Mouse (Mus musculus) forebrain, embryonic 16.5 days (tissue): ENCODE results near the gene Icam1. TPM values are rescaled to one million over a fixed set of nuclear protein-coding genes. Genes with fewer than 3 reads are reported as not detected.

ENCODE experiments used
- ATAC-seq: fragments of 200-750 bp; cut with Nextera tagmentation; 2 replicates; pipeline ENCODE4 v1.8.0; 2017; ENCODE audit warnings: mild to moderate bottlenecking, moderate library complexity
- H3K27ac ChIP-seq: fragments of 300-500 bp; sonication (generic); 2 replicates; pipeline ENCODE4 v1.5.1; 2014; ENCODE audit warnings: low read length, control low read depth
- H3K27me3 ChIP-seq: fragments of 300-500 bp; sonication (generic); replicated peaks from 2 replicates; pipeline ENCODE4 v1.6.1; 2014; ENCODE audit warnings: low read length; ENCODE audit not compliant: control insufficient read depth, insufficient read depth
- H3K36me3 ChIP-seq: fragments of 300-500 bp; sonication (generic); 2 replicates; pipeline ENCODE4 v1.6.1; 2014; ENCODE audit not compliant: control insufficient read depth, insufficient read depth
- H3K4me1 ChIP-seq: fragments of 300-500 bp; sonication (generic); replicated peaks from 2 replicates; pipeline ENCODE4 v1.6.1; 2014; ENCODE audit warnings: low read length; ENCODE audit not compliant: control insufficient read depth, insufficient read depth
- H3K4me2 ChIP-seq: fragments of 300-500 bp; sonication (generic); 2 replicates; pipeline ENCODE4 v1.6.1; 2014; ENCODE audit warnings: mild to moderate bottlenecking, low read length, control low read depth
- H3K4me3 ChIP-seq: fragments of 300-500 bp; sonication (generic); replicated peaks from 2 replicates; pipeline ENCODE4 v1.5.1; 2014; ENCODE audit warnings: mild to moderate bottlenecking, low read length, control low read depth
- H3K9ac ChIP-seq: fragments of 300-500 bp; sonication (generic); replicated peaks from 2 replicates; pipeline ENCODE4 v1.6.1; 2014; ENCODE audit warnings: low read depth, low read length, control low read depth
- H3K9me3 ChIP-seq: fragments of 300-500 bp; sonication (generic); 2 replicates; pipeline ENCODE4 v1.6.1; 2016; ENCODE audit warnings: low read length; ENCODE audit not compliant: control insufficient read depth
- WGBS: fragments of 180-500 bp; shearing (Covaris S2); extraction: QIAGEN DNeasy Blood & Tissue Kit; methylation state at CpG from one replicate; pipeline ENCODE4 v1.1.7; 2014; 5-methylcytosine and 5-hydroxymethylcytosine counted together
- polyA plus RNA-seq: library from polyadenylated mRNA; unstranded; fragments of >200 nt; fragmentation: Nextera tagmentation; extraction: Ambion mirVana; gene quantifications from 2 replicates; pipeline ENCODE4 v1.2.1, GENCODE M21; 2015

Icam1 gene
- polyA plus RNA-seq, result 3.3 and 4.5 TPM in 2 replicates

GRCm38 (mm10) chr9:21015571-21016130 lies at the start of gene Icam1:
TSS of gene Icam1 (plus strand) at chr9:21015985.
- Histone ChIP-seq H3K27ac (no peak within 1 kb of the TSS), H3K4me2 (peak within 1 kb of the TSS; percentile 33), H3K27me3 (peaks cover 32% of the 10 kb centered on the region), H3K4me3 (peak within 1 kb of the TSS; percentile 19), H3K36me3 (no peaks in the 10 kb centered on the region), H3K9me3 (no peaks in the 10 kb centered on the region), H3K9ac (no peak within 1 kb of the TSS), H3K4me1 (peaks cover 5% of the 10 kb centered on the region; the same call in 1 of the 2 replicates)
- ATAC-seq, result no peak
- WGBS, result under 1% methylated on average over 30 of the region's 30 CpGs

- H3K4me2 ChIP-seq, result no peak overlapping the region
- 80% methylated on average over 3 of the region's 3 CpGs for WGBS
These were observed 49.8 kb upstream of the Icam1 start for GRCm38 (mm10) chr9:20966008-20966407.

GRCm38 (mm10) chr9:20966747-20967146 lies 49.0 kb upstream of the Icam1 start:
- H3K27ac ChIP-seq, result no peak overlapping the region

More at GRCm38 (mm10) chr9:20966008-20966407, 49.8 kb upstream of the Icam1 start:
- Histone ChIP-seq H3K4me1 (no peaks in the 10 kb centered on the region), H3K27me3 (no peaks in the 10 kb centered on the region), H3K4me3 (no peak overlapping the region), H3K36me3 (no peaks in the 10 kb centered on the region), H3K9me3 (no peaks in the 10 kb centered on the region), H3K27ac (no peak overlapping the region), H3K9ac (no peak overlapping the region)
- ATAC-seq, result no peak

GRCm38 (mm10) chr9:20971751-20972140 lies 44.0 kb upstream of the Icam1 start:
- Histone ChIP-seq H3K36me3 (no peaks in the 10 kb centered on the region), H3K4me1 (peaks cover 21% of the 10 kb centered on the region), H3K27ac (no peak overlapping the region), H3K9ac (no peak overlapping the region), H3K9me3 (no peaks in the 10 kb centered on the region), H3K4me3 (no peak overlapping the region), H3K27me3 (no peaks in the 10 kb centered on the region), H3K4me2 (no peak overlapping the region)
- WGBS, result 84% methylated on average over 7 of the region's 7 CpGs
- no peak for ATAC-seq

More at GRCm38 (mm10) chr9:20966747-20967146, 49.0 kb upstream of the Icam1 start:
- WGBS, result 83% methylated on average over 5 of the region's 5 CpGs
- Histone ChIP-seq H3K4me1 (no peaks in the 10 kb centered on the region), H3K4me3 (no peak overlapping the region), H3K4me2 (no peak overlapping the region), H3K9ac (0 out of 2 replicates have a peak overlapping the region, but pooled peaks have one; percentile 12), H3K9me3 (no peaks in the 10 kb centered on the region), H3K36me3 (no peaks in the 10 kb centered on the region), H3K27me3 (no peaks in the 10 kb centered on the region)
- ATAC-seq, result no peak

GRCm38 (mm10) chr9:20972141-20972992 lies 43.4 kb upstream of the Icam1 start:
- H3K4me3 ChIP-seq, result no peak overlapping the region
- no peak overlapping the region for H3K27ac ChIP-seq
- no peaks in the 10 kb centered on the region for H3K27me3 ChIP-seq
- H3K36me3 ChIP-seq, result no peaks in the 10 kb centered on the region
- H3K9ac ChIP-seq, result peak overlapping the region; percentile 42
- peak; percentile 29; the same call in 1 of the 2 replicates for ATAC-seq
- no peak overlapping the region for H3K4me2 ChIP-seq
- H3K9me3 ChIP-seq, result no peaks in the 10 kb centered on the region
- WGBS, result 43% methylated on average over 28 of the region's 28 CpGs
- H3K4me1 ChIP-seq, result peaks cover 21% of the 10 kb centered on the region

GRCm38 (mm10) chr9:20973001-20973681 lies 42.6 kb upstream of the Icam1 start:
- Histone ChIP-seq H3K27me3 (no peaks in the 10 kb centered on the region), H3K36me3 (no peaks in the 10 kb centered on the region), H3K4me2 (no peak overlapping the region), H3K27ac (no peak overlapping the region), H3K9ac (no peak overlapping the region), H3K4me1 (peaks cover 21% of the 10 kb centered on the region), H3K9me3 (no peaks in the 10 kb centered on the region), H3K4me3 (no peak overlapping the region)
- WGBS, result 94% methylated on average over 4 of the region's 4 CpGs
- ATAC-seq, result no peak

- Histone ChIP-seq H3K4me3 (no peak overlapping the region), H3K9ac (no peak overlapping the region), H3K36me3 (no peaks in the 10 kb centered on the region), H3K9me3 (no peaks in the 10 kb centered on the region), H3K4me2 (no peak overlapping the region), H3K4me1 (peaks cover 21% of the 10 kb centered on the region), H3K27me3 (no peaks in the 10 kb centered on the region), H3K27ac (no peak overlapping the region)
- no peak for ATAC-seq
- 52% methylated on average over 5 of the region's 6 CpGs for WGBS
These were observed 42.1 kb upstream of the Icam1 start for GRCm38 (mm10) chr9:20973682-20974075.

- Histone ChIP-seq H3K4me2 (peak overlapping the region; percentile 96), H3K4me3 (peak overlapping the region; percentile 64), H3K9ac (peak overlapping the region; percentile 73), H3K9me3 (no peaks in the 10 kb centered on the region), H3K36me3 (no peaks in the 10 kb centered on the region), H3K27me3 (no peaks in the 10 kb centered on the region), H3K4me1 (peaks cover 21% of the 10 kb centered on the region), H3K27ac (no peak overlapping the region)
- under 1% methylated on average over 45 of the region's 45 CpGs for WGBS
- peak; percentile 56 for ATAC-seq
These were observed 40.2 kb upstream of the Icam1 start for GRCm38 (mm10) chr9:20975431-20976215.
